Mouse (Mus musculus): ENCODE measurements around the gene Igdcc3. TPM values are rescaled to one million over a fixed set of nuclear protein-coding genes. Genes with fewer than 3 reads are reported as not detected.
"Not testable (repeated sequence)": the region's sequence is repeated elsewhere in the genome, so short reads cannot be mapped to it uniquely, and the experiment has no call there.

Gene Igdcc3
- total RNA-seq, 2 experiments from 2014 or later, result not detected

DNA sequence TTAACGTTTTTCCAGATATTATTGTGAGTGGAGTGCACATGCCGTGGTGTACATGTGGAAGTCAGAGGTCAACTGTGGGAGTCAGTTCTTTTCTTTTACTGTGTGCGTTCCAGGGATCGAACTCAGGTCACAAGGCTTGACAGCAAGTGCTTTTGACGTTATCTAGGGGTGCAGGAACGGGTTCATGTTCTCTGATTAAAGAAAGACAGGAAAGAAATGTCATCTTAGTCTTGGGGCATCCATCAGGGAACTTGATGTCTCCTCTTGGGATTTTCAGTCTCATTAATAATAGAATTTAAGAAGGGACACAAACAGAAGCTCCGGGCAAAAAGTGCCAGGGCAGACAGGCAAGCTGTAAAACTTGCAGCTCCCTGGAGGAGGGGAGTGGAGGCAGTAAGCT, 58.7 kb downstream of the Igdcc3 start:
- no peak for ATAC-seq (replicated peaks; ENCODE audit: low FRiP score, poor library complexity, severe bottlenecking)

DNA sequence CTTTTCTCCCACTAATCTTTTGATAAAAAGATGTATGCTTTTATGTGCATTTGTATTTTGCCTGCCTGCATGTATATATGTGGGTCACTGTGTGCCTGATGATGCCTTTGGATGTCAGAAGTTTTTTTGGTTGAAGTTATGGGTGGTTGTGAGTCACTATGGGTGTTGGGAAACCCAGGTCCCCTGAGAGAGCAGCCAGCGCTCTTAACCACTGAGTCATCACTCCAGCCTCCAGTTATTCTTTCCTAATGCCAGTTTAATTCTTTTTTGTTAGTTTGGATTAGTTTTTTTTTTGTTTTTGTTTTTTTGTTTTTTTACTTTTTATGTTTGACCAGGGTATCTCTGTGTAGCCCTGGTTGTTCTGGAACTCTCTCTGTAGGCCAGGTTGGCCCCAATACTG, 59.6 kb downstream of the Igdcc3 start:
- no peak for ATAC-seq (replicated peaks; ENCODE audit: low FRiP score, poor library complexity, severe bottlenecking)

DNA sequence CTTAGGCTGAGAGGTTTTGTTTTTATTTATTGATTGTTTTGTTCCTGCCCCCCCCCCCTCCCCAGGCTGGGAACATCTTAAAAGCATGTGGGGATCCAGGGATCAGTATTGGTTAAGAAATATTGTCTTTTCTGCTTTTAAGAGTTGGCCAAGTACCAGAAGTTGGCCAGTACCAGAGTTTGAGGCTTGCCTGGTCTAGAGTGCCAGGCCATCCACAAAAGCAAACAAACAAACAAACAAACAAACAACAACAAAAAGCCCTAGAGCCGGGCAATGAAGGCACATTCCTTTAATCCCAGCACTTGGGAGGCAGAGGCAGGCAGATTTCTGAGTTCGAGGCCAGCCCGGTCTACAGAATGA, 60.0 kb downstream of the Igdcc3 start:
- no peak for ATAC-seq (replicated peaks; ENCODE audit: low FRiP score, poor library complexity, severe bottlenecking)

DNA sequence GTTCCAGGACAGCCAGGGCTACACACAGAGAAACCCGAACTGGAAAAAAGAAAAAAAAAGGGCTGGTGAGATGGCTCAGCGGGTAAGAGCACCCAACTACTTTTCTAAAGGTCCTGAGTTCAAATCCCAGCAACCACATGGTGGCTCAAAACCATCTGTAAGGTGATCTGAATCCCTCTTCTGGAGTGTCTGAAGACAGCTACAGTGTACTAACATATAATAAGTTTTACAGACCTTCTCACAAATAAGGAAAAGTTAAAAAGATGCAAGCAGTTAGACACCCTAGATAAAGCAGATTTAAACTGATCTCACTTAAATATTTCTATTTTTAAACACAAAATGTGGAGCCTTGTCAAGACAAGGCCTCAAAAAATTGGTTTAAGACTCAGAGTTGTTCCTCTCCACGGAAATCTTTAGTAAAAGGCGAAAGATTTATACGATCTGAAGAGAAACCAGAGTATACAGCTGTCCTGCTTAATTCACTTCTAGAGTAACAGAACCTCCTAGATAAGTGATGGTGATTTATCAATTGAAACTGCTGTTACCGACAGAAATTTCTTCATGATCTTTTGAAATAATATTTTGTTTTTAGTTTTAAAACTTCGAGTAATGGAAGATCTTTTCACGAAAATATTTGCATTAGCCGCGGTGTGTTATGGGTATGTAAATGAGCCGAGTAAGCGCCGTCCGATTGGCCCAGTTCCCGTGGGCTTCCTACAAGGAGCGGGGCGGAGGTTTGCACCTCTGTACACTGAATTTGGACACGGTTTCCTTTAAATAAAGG, 60.6 kb downstream of the Igdcc3 start:
- peak; percentile 89 for ATAC-seq (replicated peaks; ENCODE audit: low FRiP score, poor library complexity, severe bottlenecking)

DNA sequence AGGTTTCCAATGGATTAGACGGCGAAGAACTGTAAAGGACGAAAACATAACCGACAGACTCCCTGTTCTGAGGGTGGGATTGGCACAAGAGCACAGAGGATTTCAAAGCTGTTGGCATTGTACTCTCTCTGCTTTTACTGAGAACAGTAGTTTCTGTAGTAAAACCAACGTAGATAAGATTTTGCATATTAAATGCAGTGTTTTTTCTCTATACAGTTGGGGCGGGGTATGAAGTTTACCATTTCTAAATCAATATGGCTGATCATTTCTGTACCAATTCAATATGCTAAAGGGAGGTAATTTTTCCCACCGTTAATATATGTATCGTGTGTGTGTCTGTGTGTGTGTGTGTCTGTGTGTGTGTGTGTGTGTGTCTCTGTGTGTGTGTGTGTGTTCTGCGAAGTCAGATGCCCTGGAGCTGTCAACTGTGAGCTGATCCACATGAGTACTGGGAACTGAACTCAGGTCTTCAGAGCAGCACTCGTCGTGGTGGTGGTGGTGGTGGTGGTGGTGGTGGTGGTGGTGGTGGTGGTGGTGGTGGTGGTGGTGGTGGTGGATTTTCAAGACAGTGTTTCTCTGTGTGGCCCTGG, 61.3 kb downstream of the Igdcc3 start:
- ATAC-seq (replicated peaks; ENCODE audit: low FRiP score, poor library complexity, severe bottlenecking), result peak; percentile 52

DNA sequence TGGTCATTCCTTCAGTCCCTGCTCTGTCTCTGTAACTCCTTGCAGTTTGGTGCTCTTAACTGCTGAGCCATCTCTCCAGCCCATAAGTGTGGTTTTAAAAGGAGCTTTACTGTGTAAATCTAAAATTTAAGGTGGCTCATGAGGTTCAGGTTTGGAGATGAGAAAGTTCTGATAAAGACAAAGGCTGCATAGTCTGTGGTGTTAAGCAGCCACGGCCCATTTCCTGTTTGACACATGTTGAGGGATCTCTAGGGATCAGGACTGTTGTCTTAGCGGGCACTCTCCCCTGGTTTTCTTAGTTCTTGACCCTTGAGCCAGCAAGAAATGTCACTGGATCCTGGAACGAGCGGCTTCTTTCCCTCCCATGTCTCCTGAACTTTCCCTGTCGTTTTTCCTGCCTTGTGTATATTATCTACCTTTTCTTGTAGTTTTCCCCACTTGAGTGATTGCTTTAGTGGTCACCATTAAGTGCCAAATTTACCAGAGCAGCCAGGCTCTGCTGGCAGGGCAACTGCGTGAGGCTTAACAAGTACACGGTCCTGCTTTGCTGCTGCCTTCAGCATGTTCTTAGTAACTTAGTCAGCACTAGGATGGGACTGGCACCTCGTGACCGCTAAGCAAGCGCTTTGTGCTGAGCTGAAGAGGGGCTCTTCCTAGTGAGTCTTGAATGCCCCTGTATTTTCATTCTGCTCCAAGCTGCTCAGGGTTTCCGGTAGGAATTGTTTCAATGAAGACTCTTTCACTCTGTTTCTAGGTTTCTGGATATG, 64.2 kb downstream of the Igdcc3 start:
- no peak for ATAC-seq (replicated peaks; ENCODE audit: low FRiP score, poor library complexity, severe bottlenecking)

DNA sequence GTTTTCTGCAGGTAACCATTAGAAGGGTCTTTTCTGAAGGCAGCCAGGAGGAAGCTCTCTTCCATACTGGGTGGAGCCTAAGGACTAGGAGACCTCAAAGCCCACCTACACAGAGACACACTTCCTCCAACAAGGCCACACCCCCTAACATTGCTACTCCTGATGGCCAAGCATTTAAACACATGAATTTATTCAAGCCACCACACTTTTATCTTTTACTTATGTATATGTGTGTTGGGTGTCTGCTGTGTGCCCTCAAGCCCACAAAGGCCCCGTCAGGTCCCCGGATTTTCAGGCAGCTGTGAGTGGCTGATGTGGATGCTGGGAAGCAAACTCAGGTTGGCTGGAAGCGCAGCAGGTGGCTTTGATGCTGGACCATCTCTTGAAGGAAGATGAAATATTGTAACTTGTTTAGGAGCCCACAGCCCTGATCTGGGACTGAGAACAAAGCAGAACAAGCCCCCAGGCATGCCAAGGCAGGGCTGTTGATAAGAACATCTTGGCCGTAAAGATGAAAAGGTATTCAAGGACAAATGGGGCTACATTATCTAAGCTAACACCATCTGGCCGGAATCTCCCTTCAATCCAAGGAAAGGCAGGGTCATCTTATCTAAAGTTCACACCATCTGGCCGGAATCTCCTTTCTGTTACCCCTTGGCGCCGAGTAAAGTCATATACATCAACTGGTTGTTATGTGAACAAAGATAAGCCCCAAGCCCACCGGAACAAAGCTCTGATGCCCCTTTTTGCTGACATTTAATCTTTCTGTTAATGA, 66.2 kb downstream of the Igdcc3 start:
- ATAC-seq (replicated peaks; ENCODE audit: low FRiP score, poor library complexity, severe bottlenecking), result not testable (repeated sequence)

DNA sequence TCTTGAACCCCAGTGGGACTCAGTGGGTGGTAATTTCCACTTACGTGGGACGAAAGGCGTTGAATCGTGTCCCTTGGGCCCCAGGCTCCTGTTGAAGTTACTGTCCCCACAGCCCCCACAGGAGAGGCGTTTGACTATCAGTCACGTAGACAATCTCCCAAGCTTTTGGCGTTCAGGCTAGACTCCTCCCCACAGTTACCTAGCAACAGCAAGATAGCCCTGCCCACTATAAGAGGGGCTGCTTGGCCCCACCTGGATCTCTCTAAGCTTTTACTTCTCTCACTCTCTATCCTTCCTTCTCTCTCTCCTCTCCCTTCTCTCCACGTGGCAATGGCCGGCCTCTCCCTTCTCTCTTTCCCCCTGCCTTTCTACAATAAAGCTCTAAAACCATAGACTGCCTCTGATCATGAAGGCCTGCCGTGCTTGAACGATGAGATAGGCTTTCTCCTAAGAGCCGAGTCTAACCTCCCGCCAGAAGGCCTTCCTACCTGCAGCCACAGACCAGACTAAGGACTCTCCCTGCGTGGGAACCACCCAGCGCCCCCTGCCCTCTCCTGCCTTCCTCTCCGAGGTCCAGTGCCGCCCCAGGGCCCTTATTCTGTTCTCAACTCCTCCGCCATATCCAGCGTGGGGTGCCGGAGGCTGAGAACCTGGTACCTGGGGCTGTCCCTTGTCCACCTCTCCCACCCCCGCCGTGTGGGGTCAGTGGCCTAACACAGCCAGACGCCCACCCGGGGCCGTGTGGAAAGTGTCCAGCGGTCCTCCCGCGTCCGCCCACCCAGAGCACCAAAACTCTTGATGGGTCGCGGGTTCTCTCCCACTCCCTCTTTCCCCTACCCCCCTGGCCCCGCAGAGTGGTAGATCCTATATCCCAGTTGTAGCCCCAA, 67.5 kb downstream of the Igdcc3 start:
- ATAC-seq (replicated peaks; ENCODE audit: low FRiP score, poor library complexity, severe bottlenecking), result no peak

DNA sequence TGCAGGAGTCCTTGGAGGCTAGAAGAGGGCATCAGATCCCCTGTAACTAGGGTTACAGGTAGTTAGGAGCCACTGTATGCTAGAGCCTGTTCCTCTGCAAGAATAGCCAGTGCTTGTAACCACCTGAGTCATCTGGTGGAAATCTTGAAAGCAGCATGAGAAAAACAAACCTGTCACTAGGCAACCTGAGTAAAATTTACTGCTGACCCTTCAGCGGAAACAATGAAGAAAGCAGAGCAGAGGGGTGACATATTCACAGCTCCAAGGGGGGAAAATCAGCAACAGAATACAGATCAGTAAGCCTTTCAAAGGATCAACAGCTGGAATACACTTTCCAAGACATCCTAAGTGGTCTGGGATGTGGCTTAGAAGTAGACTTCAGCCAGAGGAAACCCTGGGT, 70.6 kb downstream of the Igdcc3 start:
- no peak for ATAC-seq (replicated peaks; ENCODE audit: low FRiP score, poor library complexity, severe bottlenecking)

DNA sequence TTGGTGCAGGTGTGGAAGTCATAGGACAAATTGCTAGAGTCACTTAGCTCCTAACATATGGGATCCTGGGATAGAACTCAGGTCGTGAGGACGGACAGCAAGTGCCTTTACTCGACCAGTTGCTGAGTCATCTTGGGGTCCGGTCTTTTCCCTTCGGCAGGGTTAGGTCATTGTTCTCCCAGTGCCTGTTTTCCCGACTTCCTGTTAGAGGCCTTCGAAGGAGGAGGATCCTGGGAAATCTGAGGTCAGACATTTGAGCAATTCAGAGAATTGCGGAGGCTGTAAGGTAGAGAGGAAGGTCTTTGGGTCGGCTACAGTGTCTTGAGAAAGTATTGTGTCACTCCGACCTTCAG, 73.4 kb downstream of the Igdcc3 start:
- ATAC-seq (replicated peaks; ENCODE audit: low FRiP score, poor library complexity, severe bottlenecking), result peak; percentile 1; the same call in 1 of the 2 replicates

DNA sequence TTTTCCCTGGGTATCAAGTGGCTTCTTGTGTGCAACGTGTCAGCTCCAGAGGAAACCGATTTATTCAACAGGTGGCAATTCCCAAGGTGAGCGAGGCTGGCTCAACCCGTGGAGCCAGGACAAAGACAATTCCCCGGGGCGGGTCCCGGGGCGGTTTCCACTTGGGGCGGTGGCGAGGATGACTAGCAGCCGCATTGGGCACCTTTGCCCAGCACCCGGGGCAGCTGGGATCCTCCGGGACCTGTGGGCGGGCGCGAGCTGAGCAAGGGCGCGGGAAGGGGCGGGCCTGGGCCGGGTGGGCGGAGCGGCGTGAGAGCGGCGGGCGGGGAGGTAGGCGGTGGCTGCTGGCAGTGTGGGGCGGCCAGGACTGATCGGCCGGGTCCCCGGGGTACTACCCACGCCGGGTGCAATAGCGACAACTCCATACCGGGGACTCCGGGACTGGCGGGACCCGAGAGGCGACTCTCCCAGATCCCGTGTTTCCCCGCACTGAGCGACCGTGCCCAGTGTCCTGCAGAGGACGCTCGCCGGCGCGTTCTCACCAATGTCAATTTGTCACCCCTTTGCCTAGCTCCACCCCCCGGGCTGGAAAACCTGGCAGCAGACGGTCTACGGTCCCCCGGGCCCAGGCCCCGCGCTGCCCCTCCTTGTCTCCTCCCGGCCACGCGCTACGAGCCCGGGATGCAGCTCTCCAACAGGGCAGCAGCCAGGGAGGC, 73.9 kb downstream of the Igdcc3 start:
- peak; percentile 79 for ATAC-seq (replicated peaks; ENCODE audit: low FRiP score, poor library complexity, severe bottlenecking)

DNA sequence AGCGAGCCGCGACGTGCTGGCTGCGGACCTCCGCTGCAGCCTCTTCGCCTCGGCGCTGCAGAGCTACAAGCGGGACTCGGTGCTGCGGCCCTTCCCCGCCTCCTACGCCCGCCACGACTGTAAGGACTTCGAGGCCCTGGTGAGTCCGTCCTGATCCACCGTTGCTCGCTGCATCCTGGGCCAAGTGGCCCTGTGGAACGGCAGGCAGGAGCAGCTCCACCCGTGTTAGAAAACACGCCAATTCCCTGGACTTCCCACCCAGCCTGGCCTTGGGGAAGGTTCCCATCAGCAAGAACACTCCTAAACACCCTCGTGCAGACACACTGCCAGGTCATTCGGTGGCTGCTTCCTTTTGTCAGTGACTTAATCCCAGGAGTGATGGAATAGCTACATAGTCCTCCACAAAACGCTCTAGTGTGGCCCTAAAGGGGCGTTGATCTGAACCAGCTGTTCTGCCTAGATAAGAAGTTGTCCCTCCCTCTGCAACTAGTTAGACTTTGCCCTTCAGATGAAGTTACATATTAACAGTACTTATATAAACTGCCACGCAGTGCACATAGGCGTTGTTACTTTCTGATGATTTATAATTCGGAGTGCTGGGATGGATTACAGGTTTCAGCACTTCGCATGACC, 74.6 kb downstream of the Igdcc3 start:
- ATAC-seq (replicated peaks; ENCODE audit: low FRiP score, poor library complexity, severe bottlenecking), result peak; percentile 77

DNA sequence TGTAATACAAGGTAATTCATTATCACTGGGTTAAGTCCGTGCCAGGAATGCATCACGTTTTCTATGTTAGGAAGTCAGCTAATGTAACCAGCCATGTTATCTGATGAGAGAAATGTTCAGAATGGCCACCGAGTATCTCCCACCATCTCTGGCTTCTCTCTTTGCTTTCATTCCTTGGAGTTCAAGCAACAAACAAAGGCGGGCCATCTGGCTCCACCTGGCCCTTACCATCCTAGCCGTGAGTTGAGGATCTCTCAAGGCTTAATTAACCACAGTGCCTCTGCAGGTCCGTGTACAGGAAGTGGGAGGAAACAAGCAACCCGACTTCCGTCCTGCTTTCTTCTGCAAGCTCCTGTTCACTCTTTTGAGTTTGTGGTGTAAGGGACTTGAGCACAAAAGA, 76.0 kb downstream of the Igdcc3 start:
- peak; percentile 16; the same call in 1 of the 2 replicates for ATAC-seq (replicated peaks; ENCODE audit: low FRiP score, poor library complexity, severe bottlenecking)

DNA sequence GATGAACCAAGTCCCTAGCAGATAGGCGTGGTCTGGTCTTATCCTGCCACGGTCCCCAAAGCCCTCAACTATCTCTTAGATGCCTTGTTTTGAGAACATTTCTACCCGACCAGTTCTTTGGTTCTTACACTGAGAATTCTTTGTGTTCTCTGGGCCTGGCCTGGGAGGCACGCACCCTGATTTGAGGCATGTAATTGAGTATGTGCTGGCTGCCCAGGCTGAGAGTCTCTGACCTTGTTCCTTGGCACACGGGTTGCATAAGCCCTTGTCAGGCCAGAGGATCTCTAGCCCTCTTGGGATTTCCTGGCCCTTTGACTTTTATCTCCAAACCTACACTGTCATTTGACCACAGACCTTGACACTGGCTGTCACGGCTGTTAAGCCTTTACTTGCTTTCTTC, 76.7 kb downstream of the Igdcc3 start:
- ATAC-seq (replicated peaks; ENCODE audit: low FRiP score, poor library complexity, severe bottlenecking), result peak; percentile 27

DNA sequence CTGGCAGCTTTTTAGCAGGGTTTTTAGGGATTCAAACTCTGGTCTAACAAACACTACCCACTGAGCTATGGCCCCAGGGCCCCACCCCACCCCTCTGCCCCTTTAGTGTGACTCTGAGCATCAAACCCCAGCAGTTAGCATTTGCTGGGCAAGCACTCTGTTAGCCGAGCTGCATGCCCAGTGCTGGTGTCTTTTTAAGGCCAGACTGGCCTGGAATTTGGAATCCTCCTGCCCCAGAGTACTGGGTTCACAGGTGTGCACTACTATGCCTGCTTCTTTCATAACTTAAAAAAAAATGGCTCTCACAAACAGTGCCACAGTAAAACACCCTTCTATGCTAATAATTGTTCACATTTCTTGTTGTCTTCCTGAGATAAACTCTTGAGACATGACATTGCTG, 77.9 kb downstream of the Igdcc3 start:
- no peak for ATAC-seq (replicated peaks; ENCODE audit: low FRiP score, poor library complexity, severe bottlenecking)

DNA sequence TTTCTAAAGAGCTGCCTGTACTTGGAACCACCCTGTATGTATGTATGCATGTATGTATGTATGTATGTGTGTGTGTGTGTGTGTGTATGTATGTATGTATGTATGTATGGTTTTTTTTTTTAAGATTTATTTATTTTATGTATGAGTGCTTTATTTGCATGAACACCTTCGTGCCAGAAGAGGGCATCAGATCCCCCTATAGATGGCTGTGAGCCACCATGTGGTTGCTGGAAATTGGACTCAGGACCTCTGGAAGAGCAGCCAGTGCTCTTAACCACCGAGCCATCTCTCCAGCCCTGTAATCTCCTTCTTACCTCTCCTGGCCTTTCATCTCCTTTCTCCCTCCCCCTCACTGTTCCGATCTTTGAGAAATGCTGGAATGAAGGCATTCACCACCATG, 79.4 kb downstream of the Igdcc3 start:
- ATAC-seq (replicated peaks; ENCODE audit: low FRiP score, poor library complexity, severe bottlenecking), result not testable (repeated sequence)

DNA sequence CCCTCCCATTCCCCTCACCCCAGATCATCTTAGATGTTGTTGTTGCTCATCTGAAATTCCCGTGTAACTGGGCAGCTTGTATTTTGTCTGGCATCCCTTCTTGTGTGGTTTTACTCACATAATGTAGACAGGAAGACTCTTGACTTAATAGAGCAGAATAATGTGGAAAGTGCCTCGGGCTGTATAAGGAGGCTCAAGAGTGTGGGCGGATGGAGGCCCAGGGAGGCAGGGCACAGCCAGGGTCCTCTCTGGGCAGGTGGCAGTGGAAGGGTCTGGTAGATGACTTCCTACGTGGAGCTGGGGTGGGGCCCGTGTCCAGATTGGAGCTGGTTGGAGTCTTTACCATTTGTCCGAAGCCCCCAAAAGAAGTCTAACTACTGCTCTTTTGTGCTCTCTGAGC, 82.9 kb downstream of the Igdcc3 start:
- ATAC-seq (replicated peaks; ENCODE audit: low FRiP score, poor library complexity, severe bottlenecking), result no peak

DNA sequence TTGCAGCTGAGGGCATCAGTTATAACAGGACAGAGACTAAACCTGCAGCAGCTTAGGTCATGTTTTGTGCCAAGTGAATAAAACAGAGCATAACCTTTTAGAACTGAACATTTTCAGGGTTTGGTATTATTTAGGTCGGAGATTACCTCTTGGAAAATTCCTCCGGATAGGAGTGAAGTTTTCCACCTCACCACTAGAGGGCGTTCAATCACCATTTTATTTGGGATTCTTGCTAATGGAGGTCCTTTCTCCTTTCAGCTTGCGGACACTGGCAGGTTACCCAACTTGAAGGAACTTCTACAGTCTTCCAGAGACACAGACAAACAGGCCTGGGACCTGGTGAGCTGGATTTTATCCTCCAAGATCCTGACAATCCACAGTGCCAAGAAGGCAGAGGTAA, 84.8 kb downstream of the Igdcc3 start:
- ATAC-seq (replicated peaks; ENCODE audit: low FRiP score, poor library complexity, severe bottlenecking), result peak; percentile 45; the same call in 1 of the 2 replicates

Measured in erythroblast, adult 5-6 weeks (primary cell).